Mouse (Mus musculus): ENCODE results near the gene Spag7. TPM values are rescaled to one million over a fixed set of nuclear protein-coding genes. Genes with fewer than 3 reads are reported as not detected.

Spag7 gene
- polyA plus RNA-seq, 1 experiment from 2014 or later: 107 TPM

GRCm38 (mm10) chr11:70657991-70658390, 11.2 kb downstream of the Spag7 start:
- Histone ChIP-seq H3K9ac (replicated peaks; ENCODE audit: low read length) (0 out of 2 replicates have a peak overlapping the region, but pooled peaks have one; percentile 7), H3K27ac (replicated peaks; ENCODE audit: low read depth, low read length) (0 out of 2 replicates have a peak overlapping the region, but pooled peaks have one; percentile 97), H3K4me3 (ENCODE audit: low read depth, low read length) (no peak overlapping the region), H3K4me1 (ENCODE audit: control insufficient read depth, insufficient read depth, low read length) (peaks cover 7% of the 10 kb centered on the region), H3K27me3 (ENCODE audit: control insufficient read depth, insufficient read depth, low read length) (no peaks in the 10 kb centered on the region), H3K9me3 (replicated peaks; ENCODE audit: control insufficient read depth, low read length) (no peaks in the 10 kb centered on the region), H3K4me2 (ENCODE audit: low read depth, low read length) (no peak overlapping the region), H3K36me3 (replicated peaks; ENCODE audit: control insufficient read depth, insufficient read depth, low read depth, low read length) (peaks cover 3% of the 10 kb centered on the region)
- ATAC-seq (replicated peaks; ENCODE audit: insufficient number of reproducible peaks, low FRiP score, low TSS enrichment, low read depth) (no peak), DNase-seq (ENCODE audit: low spot score) (no peak)
- WGBS: 54% methylated on average over 9 of the region's 9 CpGs

- H3K27ac ChIP-seq (replicated peaks; ENCODE audit: low read depth, low read length): peak overlapping the region; percentile 97; the same call in 1 of the 2 replicates
- H3K4me2 ChIP-seq (ENCODE audit: low read depth, low read length): peak overlapping the region; percentile 95; the same call in 1 of the 2 replicates
Measured at GRCm38 (mm10) chr11:70657573-70657972, 11.6 kb downstream of the Spag7 start.

GRCm38 (mm10) chr11:70656964-70657363, 12.3 kb downstream of the Spag7 start, which contains the start of gene Eno3:
TSS of gene Eno3 (plus strand) at chr11:70657202.
- Histone ChIP-seq H3K9me3 (replicated peaks; ENCODE audit: control insufficient read depth, low read length) (no peaks in the 10 kb centered on the region), H3K4me2 (ENCODE audit: low read depth, low read length) (peak within 1 kb of the TSS; percentile 95), H3K4me1 (ENCODE audit: control insufficient read depth, insufficient read depth, low read length) (peaks cover 9% of the 10 kb centered on the region), H3K9ac (replicated peaks; ENCODE audit: low read length) (peak within 1 kb of the TSS; percentile 97), H3K4me3 (ENCODE audit: low read depth, low read length) (peak within 1 kb of the TSS; percentile 100), H3K27me3 (ENCODE audit: control insufficient read depth, insufficient read depth, low read length) (no peaks in the 10 kb centered on the region), H3K27ac (replicated peaks; ENCODE audit: low read depth, low read length) (peak within 1 kb of the TSS; percentile 97), H3K36me3 (replicated peaks; ENCODE audit: control insufficient read depth, insufficient read depth, low read depth, low read length) (peaks cover under 1% of the 10 kb centered on the region)
- WGBS: 4% methylated on average over 3 of the region's 3 CpGs
- ATAC-seq (replicated peaks; ENCODE audit: insufficient number of reproducible peaks, low FRiP score, low TSS enrichment, low read depth) (no peak), DNase-seq (ENCODE audit: low spot score) (no peak)

More at GRCm38 (mm10) chr11:70657573-70657972, 11.6 kb downstream of the Spag7 start:
- Histone ChIP-seq H3K4me3 (ENCODE audit: low read depth, low read length) (no peak overlapping the region), H3K9ac (replicated peaks; ENCODE audit: low read length) (0 out of 2 replicates have a peak overlapping the region, but pooled peaks have one; percentile 7), H3K4me1 (ENCODE audit: control insufficient read depth, insufficient read depth, low read length) (peaks cover 9% of the 10 kb centered on the region), H3K27me3 (ENCODE audit: control insufficient read depth, insufficient read depth, low read length) (no peaks in the 10 kb centered on the region), H3K9me3 (replicated peaks; ENCODE audit: control insufficient read depth, low read length) (no peaks in the 10 kb centered on the region), H3K36me3 (replicated peaks; ENCODE audit: control insufficient read depth, insufficient read depth, low read depth, low read length) (peaks cover 3% of the 10 kb centered on the region)
- ATAC-seq (replicated peaks; ENCODE audit: insufficient number of reproducible peaks, low FRiP score, low TSS enrichment, low read depth) (no peak), DNase-seq (ENCODE audit: low spot score) (no peak)
- WGBS: 47% methylated on average over 6 of the region's 6 CpGs

GRCm38 (mm10) chr11:70656456-70656927, 12.7 kb downstream of the Spag7 start:
- H3K4me2 ChIP-seq (ENCODE audit: low read depth, low read length): peak overlapping the region; percentile 95
- WGBS: 4% methylated on average over 16 of the region's 16 CpGs
- peak overlapping the region; percentile 100 for H3K4me3 ChIP-seq (ENCODE audit: low read depth, low read length)
- H3K27me3 ChIP-seq (ENCODE audit: control insufficient read depth, insufficient read depth, low read length): no peaks in the 10 kb centered on the region
- H3K27ac ChIP-seq (replicated peaks; ENCODE audit: low read depth, low read length): peak overlapping the region; percentile 97
- ATAC-seq (replicated peaks; ENCODE audit: insufficient number of reproducible peaks, low FRiP score, low TSS enrichment, low read depth): peak; percentile 31; the same call in 1 of the 2 replicates
- H3K9me3 ChIP-seq (replicated peaks; ENCODE audit: control insufficient read depth, low read length): no peaks in the 10 kb centered on the region
- DNase-seq (ENCODE audit: low spot score): peak; percentile 80
- H3K4me1 ChIP-seq (ENCODE audit: control insufficient read depth, insufficient read depth, low read length): peaks cover 9% of the 10 kb centered on the region
- peak overlapping the region; percentile 97 for H3K9ac ChIP-seq (replicated peaks; ENCODE audit: low read length)
- peaks cover under 1% of the 10 kb centered on the region; the same call in 1 of the 2 replicates for H3K36me3 ChIP-seq (replicated peaks; ENCODE audit: control insufficient read depth, insufficient read depth, low read depth, low read length)

GRCm38 (mm10) chr11:70655571-70656455, 13.4 kb downstream of the Spag7 start:
- H3K9me3 ChIP-seq (replicated peaks; ENCODE audit: control insufficient read depth, low read length): no peaks in the 10 kb centered on the region
- peak overlapping the region; percentile 97 for H3K9ac ChIP-seq (replicated peaks; ENCODE audit: low read length)
- H3K27ac ChIP-seq (replicated peaks; ENCODE audit: low read depth, low read length): peak overlapping the region; percentile 97
- peak; percentile 69 for DNase-seq (ENCODE audit: low spot score)
- H3K27me3 ChIP-seq (ENCODE audit: control insufficient read depth, insufficient read depth, low read length): no peaks in the 10 kb centered on the region
- peak overlapping the region; percentile 100 for H3K4me3 ChIP-seq (ENCODE audit: low read depth, low read length)
- peak overlapping the region; percentile 95 for H3K4me2 ChIP-seq (ENCODE audit: low read depth, low read length)
- peaks cover 7% of the 10 kb centered on the region for H3K36me3 ChIP-seq (replicated peaks; ENCODE audit: control insufficient read depth, insufficient read depth, low read depth, low read length)
- under 1% methylated on average over 61 of the region's 61 CpGs for WGBS
- peaks cover 9% of the 10 kb centered on the region for H3K4me1 ChIP-seq (ENCODE audit: control insufficient read depth, insufficient read depth, low read length)
- peak; percentile 20 for ATAC-seq (replicated peaks; ENCODE audit: insufficient number of reproducible peaks, low FRiP score, low TSS enrichment, low read depth)

- Histone ChIP-seq H3K4me1 (ENCODE audit: control insufficient read depth, insufficient read depth, low read length) (peaks cover 9% of the 10 kb centered on the region), H3K9ac (replicated peaks; ENCODE audit: low read length) (peak overlapping the region; percentile 97), H3K27me3 (ENCODE audit: control insufficient read depth, insufficient read depth, low read length) (no peaks in the 10 kb centered on the region), H3K4me2 (ENCODE audit: low read depth, low read length) (peak overlapping the region; percentile 95), H3K27ac (replicated peaks; ENCODE audit: low read depth, low read length) (peak overlapping the region; percentile 97), H3K36me3 (replicated peaks; ENCODE audit: control insufficient read depth, insufficient read depth, low read depth, low read length) (peaks cover 13% of the 10 kb centered on the region), H3K4me3 (ENCODE audit: low read depth, low read length) (peak overlapping the region; percentile 100), H3K9me3 (replicated peaks; ENCODE audit: control insufficient read depth, low read length) (no peaks in the 10 kb centered on the region)
- 0% methylated on average over 43 of the region's 48 CpGs for WGBS
- peak; percentile 37 for ATAC-seq (replicated peaks; ENCODE audit: insufficient number of reproducible peaks, low FRiP score, low TSS enrichment, low read depth)
- peak; percentile 89 for DNase-seq (ENCODE audit: low spot score)
Measured at GRCm38 (mm10) chr11:70654923-70655570, 14.2 kb downstream of the Spag7 start.

GRCm38 (mm10) chr11:70654198-70654922, 14.9 kb downstream of the Spag7 start, which contains the start of gene Pfn1:
TSS of gene Pfn1 (minus strand) at chr11:70654644.
- ATAC-seq (replicated peaks; ENCODE audit: insufficient number of reproducible peaks, low FRiP score, low TSS enrichment, low read depth) (peak; percentile 26), DNase-seq (ENCODE audit: low spot score) (peak; percentile 91)
- Histone ChIP-seq H3K9me3 (replicated peaks; ENCODE audit: control insufficient read depth, low read length) (no peaks in the 10 kb centered on the region), H3K36me3 (replicated peaks; ENCODE audit: control insufficient read depth, insufficient read depth, low read depth, low read length) (peaks cover 17% of the 10 kb centered on the region), H3K4me2 (ENCODE audit: low read depth, low read length) (peak within 1 kb of the TSS; percentile 95), H3K27ac (replicated peaks; ENCODE audit: low read depth, low read length) (peak within 1 kb of the TSS; percentile 97), H3K4me1 (ENCODE audit: control insufficient read depth, insufficient read depth, low read length) (peaks cover 9% of the 10 kb centered on the region), H3K4me3 (ENCODE audit: low read depth, low read length) (peak within 1 kb of the TSS; percentile 100), H3K27me3 (ENCODE audit: control insufficient read depth, insufficient read depth, low read length) (no peaks in the 10 kb centered on the region), H3K9ac (replicated peaks; ENCODE audit: low read length) (peak within 1 kb of the TSS; percentile 97)
- 0% methylated on average over 52 of the region's 61 CpGs for WGBS
